Mouse (Mus musculus): ENCODE measurements around the gene Ywhag. TPM values are rescaled to one million over a fixed set of nuclear protein-coding genes. Genes with fewer than 3 reads are reported as not detected.

Gene Ywhag
- 60.9 and 65.4 TPM in 2 replicates for polyA plus RNA-seq (2015; fragmentation: Nextera tagmentation; extraction: Ambion mirVana)

GRCm38 (mm10) chr5:135934481-135935175, at the start of gene Ywhag:
Ywhag (minus strand) TSS chr5:135934616.
- H3K9ac ChIP-seq: peak within 1 kb of the TSS; percentile 87
- no peaks in the 10 kb centered on the region for H3K27me3 ChIP-seq
- H3K36me3 ChIP-seq (replicated peaks): peaks cover 23% of the 10 kb centered on the region
- H3K27ac ChIP-seq (replicated peaks): peak within 1 kb of the TSS; percentile 98
- H3K4me2 ChIP-seq: peak within 1 kb of the TSS; percentile 90
- H3K9me3 ChIP-seq (replicated peaks): no peaks in the 10 kb centered on the region
- ATAC-seq (ENCODE audit: insufficient read depth): peak; percentile 91
- H3K4me1 ChIP-seq (replicated peaks): peaks cover 32% of the 10 kb centered on the region
- under 1% methylated on average over 48 of the region's 48 CpGs for WGBS (ENCODE audit: insufficient replicate concordance)
- peak within 1 kb of the TSS; percentile 97 for H3K4me3 ChIP-seq (replicated peaks)

GRCm38 (mm10) chr5:135982398-135982797, 48.0 kb upstream of the Ywhag start:
- no peak overlapping the region for H3K27ac ChIP-seq (replicated peaks)
- 46% methylated on average over 6 of the region's 6 CpGs for WGBS (ENCODE audit: insufficient replicate concordance)
- H3K9me3 ChIP-seq (replicated peaks): no peaks in the 10 kb centered on the region
- no peak overlapping the region for H3K4me2 ChIP-seq
- ATAC-seq (ENCODE audit: insufficient read depth): no peak
- H3K27me3 ChIP-seq: 0 out of 2 replicates have a peak, but pooled peaks cover 4% of the 10 kb centered on the region
- H3K9ac ChIP-seq: no peak overlapping the region
- no peak overlapping the region for H3K4me3 ChIP-seq (replicated peaks)
- H3K4me1 ChIP-seq (replicated peaks): no peaks in the 10 kb centered on the region
- H3K36me3 ChIP-seq (replicated peaks): no peaks in the 10 kb centered on the region

- H3K36me3 ChIP-seq (replicated peaks): no peaks in the 10 kb centered on the region
- 41% methylated on average over 8 of the region's 8 CpGs for WGBS (ENCODE audit: insufficient replicate concordance)
- H3K4me3 ChIP-seq (replicated peaks): no peak within 1 kb of the TSS
- peaks cover 8% of the 10 kb centered on the region for H3K4me1 ChIP-seq (replicated peaks)
- no peak within 1 kb of the TSS for H3K4me2 ChIP-seq
- H3K9me3 ChIP-seq (replicated peaks): no peaks in the 10 kb centered on the region
- no peak for ATAC-seq (ENCODE audit: insufficient read depth)
- H3K9ac ChIP-seq: no peak within 1 kb of the TSS
- H3K27me3 ChIP-seq: 0 out of 2 replicates have a peak, but pooled peaks cover 4% of the 10 kb centered on the region
- no peak within 1 kb of the TSS for H3K27ac ChIP-seq (replicated peaks)
Measured at GRCm38 (mm10) chr5:135979904-135980303, 45.5 kb upstream of the Ywhag start, which contains the start of gene Zp3. Zp3 (plus strand) TSS chr5:135980099.

GRCm38 (mm10) chr5:135979381-135979780, 45.0 kb upstream of the Ywhag start:
- H3K36me3 ChIP-seq (replicated peaks): no peaks in the 10 kb centered on the region
- no peak overlapping the region for H3K9ac ChIP-seq
- H3K4me3 ChIP-seq (replicated peaks): no peak overlapping the region
- WGBS (ENCODE audit: insufficient replicate concordance): 53% methylated on average over 5 of the region's 5 CpGs
- no peaks in the 10 kb centered on the region for H3K9me3 ChIP-seq (replicated peaks)
- H3K27ac ChIP-seq (replicated peaks): no peak overlapping the region
- H3K4me2 ChIP-seq: no peak overlapping the region
- 0 out of 2 replicates have a peak, but pooled peaks cover 4% of the 10 kb centered on the region for H3K27me3 ChIP-seq
- ATAC-seq (ENCODE audit: insufficient read depth): no peak
- peaks cover 8% of the 10 kb centered on the region for H3K4me1 ChIP-seq (replicated peaks)

GRCm38 (mm10) chr5:135975893-135976668, 41.7 kb upstream of the Ywhag start:
- H3K36me3 ChIP-seq (replicated peaks): no peaks in the 10 kb centered on the region
- no peak overlapping the region for H3K4me3 ChIP-seq (replicated peaks)
- no peak overlapping the region for H3K4me2 ChIP-seq
- WGBS (ENCODE audit: insufficient replicate concordance): 77% methylated on average over 8 of the region's 8 CpGs
- no peak overlapping the region for H3K9ac ChIP-seq
- H3K4me1 ChIP-seq (replicated peaks): peaks cover 8% of the 10 kb centered on the region
- peak overlapping the region; percentile 53 for H3K27ac ChIP-seq (replicated peaks)
- peak; percentile 48 for ATAC-seq (ENCODE audit: insufficient read depth)
- no peaks in the 10 kb centered on the region for H3K27me3 ChIP-seq
- H3K9me3 ChIP-seq (replicated peaks): no peaks in the 10 kb centered on the region

- H3K4me3 ChIP-seq (replicated peaks): no peak within 1 kb of the TSS
- H3K9me3 ChIP-seq (replicated peaks): no peaks in the 10 kb centered on the region
- 27% methylated on average over 8 of the region's 9 CpGs for WGBS (ENCODE audit: insufficient replicate concordance)
- H3K27ac ChIP-seq (replicated peaks): no peak within 1 kb of the TSS
- H3K4me2 ChIP-seq: no peak within 1 kb of the TSS
- ATAC-seq (ENCODE audit: insufficient read depth): no peak
- H3K36me3 ChIP-seq (replicated peaks): no peaks in the 10 kb centered on the region
- H3K9ac ChIP-seq: no peak within 1 kb of the TSS
- H3K27me3 ChIP-seq: no peaks in the 10 kb centered on the region
- peaks cover 8% of the 10 kb centered on the region for H3K4me1 ChIP-seq (replicated peaks)
Measured at GRCm38 (mm10) chr5:135974365-135974764, 39.9 kb upstream of the Ywhag start, which contains the start of gene Ssc4d. Ssc4d (minus strand) TSS chr5:135974531.

GRCm38 (mm10) chr5:135971876-135972275, 37.5 kb upstream of the Ywhag start:
- Histone ChIP-seq H3K27me3 (no peaks in the 10 kb centered on the region), H3K9me3 (replicated peaks) (no peaks in the 10 kb centered on the region), H3K27ac (replicated peaks) (no peak overlapping the region), H3K4me3 (replicated peaks) (no peak overlapping the region), H3K4me1 (replicated peaks) (peaks cover 8% of the 10 kb centered on the region), H3K4me2 (no peak overlapping the region), H3K36me3 (replicated peaks) (no peaks in the 10 kb centered on the region), H3K9ac (no peak overlapping the region)
- ATAC-seq (ENCODE audit: insufficient read depth): no peak
- 60% methylated on average over 7 of the region's 7 CpGs for WGBS (ENCODE audit: insufficient replicate concordance)

GRCm38 (mm10) chr5:135970247-135970646, 35.8 kb upstream of the Ywhag start:
- Histone ChIP-seq H3K9me3 (replicated peaks) (no peaks in the 10 kb centered on the region), H3K4me1 (replicated peaks) (peaks cover 7% of the 10 kb centered on the region), H3K4me3 (replicated peaks) (no peak overlapping the region), H3K27me3 (peaks cover 9% of the 10 kb centered on the region; the same call in 1 of the 2 replicates), H3K9ac (no peak overlapping the region), H3K4me2 (no peak overlapping the region), H3K36me3 (replicated peaks) (no peaks in the 10 kb centered on the region), H3K27ac (replicated peaks) (no peak overlapping the region)
- no peak for ATAC-seq (ENCODE audit: insufficient read depth)
- WGBS (ENCODE audit: insufficient replicate concordance): 75% methylated on average over 6 of the region's 6 CpGs

- ATAC-seq (ENCODE audit: insufficient read depth): no peak
- no peak overlapping the region for H3K27ac ChIP-seq (replicated peaks)
- no peak overlapping the region for H3K4me2 ChIP-seq
- peaks cover 7% of the 10 kb centered on the region for H3K4me1 ChIP-seq (replicated peaks)
- H3K36me3 ChIP-seq (replicated peaks): no peaks in the 10 kb centered on the region
- 27% methylated on average over 1 of the region's 1 CpGs for WGBS (ENCODE audit: insufficient replicate concordance)
- peaks cover 10% of the 10 kb centered on the region; the same call in 1 of the 2 replicates for H3K27me3 ChIP-seq
- H3K4me3 ChIP-seq (replicated peaks): no peak overlapping the region
- H3K9me3 ChIP-seq (replicated peaks): no peaks in the 10 kb centered on the region
- H3K9ac ChIP-seq: no peak overlapping the region
Measured at GRCm38 (mm10) chr5:135968781-135969180, 34.4 kb upstream of the Ywhag start.

GRCm38 (mm10) chr5:135966866-135967265, 32.5 kb upstream of the Ywhag start:
- Histone ChIP-seq H3K4me3 (replicated peaks) (no peak overlapping the region), H3K4me1 (replicated peaks) (peaks cover 20% of the 10 kb centered on the region), H3K36me3 (replicated peaks) (no peaks in the 10 kb centered on the region), H3K4me2 (no peak overlapping the region), H3K9ac (no peak overlapping the region), H3K27me3 (peaks cover 10% of the 10 kb centered on the region; the same call in 1 of the 2 replicates), H3K9me3 (replicated peaks) (no peaks in the 10 kb centered on the region), H3K27ac (replicated peaks) (no peak overlapping the region)
- no peak for ATAC-seq (ENCODE audit: insufficient read depth)
- WGBS (ENCODE audit: insufficient replicate concordance): 43% methylated on average over 9 of the region's 9 CpGs

GRCm38 (mm10) chr5:135965501-135965930, 31.1 kb upstream of the Ywhag start:
- 0 out of 2 replicates have a peak overlapping the region, but pooled peaks have one; percentile 1 for H3K4me3 ChIP-seq (replicated peaks)
- peak overlapping the region; percentile 41 for H3K4me2 ChIP-seq
- WGBS (ENCODE audit: insufficient replicate concordance): 28% methylated on average over 24 of the region's 24 CpGs
- no peak for ATAC-seq (ENCODE audit: insufficient read depth)
- H3K27me3 ChIP-seq: peaks cover 10% of the 10 kb centered on the region; the same call in 1 of the 2 replicates
- no peaks in the 10 kb centered on the region for H3K9me3 ChIP-seq (replicated peaks)
- no peak overlapping the region for H3K27ac ChIP-seq (replicated peaks)
- no peaks in the 10 kb centered on the region for H3K36me3 ChIP-seq (replicated peaks)
- H3K4me1 ChIP-seq (replicated peaks): peaks cover 34% of the 10 kb centered on the region
- no peak overlapping the region for H3K9ac ChIP-seq

All from liver, embryonic 15.5 days (tissue).